Mouse (Mus musculus) hindbrain, embryonic 13.5 days (tissue): ENCODE measurements around the gene Cnnm3. TPM values are rescaled to one million over a fixed set of nuclear protein-coding genes. Genes with fewer than 3 reads are reported as not detected.
A peak's percentile ranks its signal among the peaks of the same experiment; 100 is the strongest.

Experiments
- ATAC-seq: fragments of 200-750 bp; cut with Nextera tagmentation; 2 replicates; pipeline ENCODE4 v1.8.0; 2017; ENCODE audit warnings: moderate TSS enrichment; ENCODE audit not compliant: low FRiP score
- H3K27ac ChIP-seq: fragments of 300-500 bp; sonication (generic); 2 replicates; pipeline ENCODE4 v1.5.1; 2015; ENCODE audit warnings: inconsistent platforms, mild to moderate bottlenecking, moderate library complexity
- H3K27me3 ChIP-seq: fragments of 300-500 bp; sonication (generic); 2 replicates; pipeline ENCODE4 v1.6.1; 2015; ENCODE audit warnings: mild to moderate bottlenecking, inconsistent platforms
- H3K36me3 ChIP-seq: fragments of 300-500 bp; sonication (generic); 2 replicates; pipeline ENCODE4 v1.6.1; 2015; ENCODE audit warnings: mild to moderate bottlenecking, inconsistent platforms
- H3K4me1 ChIP-seq: fragments of 300-500 bp; sonication (generic); replicated peaks from 2 replicates; pipeline ENCODE4 v1.6.1; 2015; ENCODE audit warnings: inconsistent platforms
- H3K4me2 ChIP-seq: fragments of 300-500 bp; sonication (generic); 2 replicates; pipeline ENCODE4 v1.6.1; 2015; ENCODE audit warnings: inconsistent platforms, mild to moderate bottlenecking, moderate library complexity
- H3K4me3 ChIP-seq: fragments of 300-500 bp; sonication (generic); 2 replicates; pipeline ENCODE4 v1.5.1; 2015; ENCODE audit warnings: mild to moderate bottlenecking, inconsistent platforms
- H3K9ac ChIP-seq: fragments of 300-500 bp; sonication (generic); 2 replicates; pipeline ENCODE4 v1.6.1; 2015; ENCODE audit warnings: mild to moderate bottlenecking, inconsistent platforms
- H3K9me3 ChIP-seq: fragments of 300-500 bp; sonication (generic); 2 replicates; pipeline ENCODE4 v1.6.1; 2016; ENCODE audit warnings: inconsistent platforms
- WGBS: fragments of 180-500 bp; shearing (Covaris S2); methylation state at CpG from one replicate; pipeline ENCODE4 v1.1.7; 2015; 5-methylcytosine and 5-hydroxymethylcytosine counted together
- polyA plus RNA-seq: library from polyadenylated mRNA; unstranded; fragments of >200 nt; fragmentation: Nextera tagmentation; extraction: Ambion mirVana; gene quantifications from 2 replicates; pipeline ENCODE4 v1.2.1, GENCODE M21; 2015

Cnnm3 gene
- 4.2 and 5.1 TPM in 2 replicates for polyA plus RNA-seq

- peaks cover 37% of the 10 kb centered on the region for H3K4me1 ChIP-seq
- H3K4me3 ChIP-seq, result peak within 1 kb of the TSS; percentile 95
- 1% methylated on average over 49 of the region's 51 CpGs for WGBS
- ATAC-seq, result peak; percentile 99
- peak within 1 kb of the TSS; percentile 94 for H3K4me2 ChIP-seq
- peak within 1 kb of the TSS; percentile 98 for H3K27ac ChIP-seq
- peak within 1 kb of the TSS; percentile 94 for H3K9ac ChIP-seq
- no peaks in the 10 kb centered on the region for H3K27me3 ChIP-seq
- no peaks in the 10 kb centered on the region for H3K9me3 ChIP-seq
- peaks cover 11% of the 10 kb centered on the region for H3K36me3 ChIP-seq
Observed at GRCm38 (mm10) chr1:36511289-36512021, at the start of gene Cnnm3. Gene Cnnm3 (plus strand): TSS chr1:36511867.

- no peak for ATAC-seq
- H3K4me3 ChIP-seq, result no peak overlapping the region
- H3K9me3 ChIP-seq, result no peaks in the 10 kb centered on the region
- H3K9ac ChIP-seq, result no peak overlapping the region
- 83% methylated on average over 4 of the region's 4 CpGs for WGBS
- 0 out of 2 replicates have a peak, but pooled peaks cover 6% of the 10 kb centered on the region for H3K27me3 ChIP-seq
- no peak overlapping the region for H3K4me2 ChIP-seq
- H3K27ac ChIP-seq, result no peak overlapping the region
- 0 out of 2 replicates have a peak, but pooled peaks cover 2% of the 10 kb centered on the region for H3K4me1 ChIP-seq
- H3K36me3 ChIP-seq, result no peaks in the 10 kb centered on the region
Observed at GRCm38 (mm10) chr1:36465641-36466160, 46.0 kb upstream of the Cnnm3 start.

- WGBS, result 56% methylated on average over 5 of the region's 5 CpGs
- ATAC-seq, result no peak
- Histone ChIP-seq H3K36me3 (no peaks in the 10 kb centered on the region), H3K4me2 (no peak overlapping the region), H3K9me3 (no peaks in the 10 kb centered on the region), H3K27me3 (0 out of 2 replicates have a peak, but pooled peaks cover 6% of the 10 kb centered on the region), H3K4me3 (no peak overlapping the region), H3K4me1 (peaks cover 13% of the 10 kb centered on the region), H3K27ac (no peak overlapping the region), H3K9ac (no peak overlapping the region)
Observed at GRCm38 (mm10) chr1:36467446-36467845, 44.2 kb upstream of the Cnnm3 start.

DNA sequence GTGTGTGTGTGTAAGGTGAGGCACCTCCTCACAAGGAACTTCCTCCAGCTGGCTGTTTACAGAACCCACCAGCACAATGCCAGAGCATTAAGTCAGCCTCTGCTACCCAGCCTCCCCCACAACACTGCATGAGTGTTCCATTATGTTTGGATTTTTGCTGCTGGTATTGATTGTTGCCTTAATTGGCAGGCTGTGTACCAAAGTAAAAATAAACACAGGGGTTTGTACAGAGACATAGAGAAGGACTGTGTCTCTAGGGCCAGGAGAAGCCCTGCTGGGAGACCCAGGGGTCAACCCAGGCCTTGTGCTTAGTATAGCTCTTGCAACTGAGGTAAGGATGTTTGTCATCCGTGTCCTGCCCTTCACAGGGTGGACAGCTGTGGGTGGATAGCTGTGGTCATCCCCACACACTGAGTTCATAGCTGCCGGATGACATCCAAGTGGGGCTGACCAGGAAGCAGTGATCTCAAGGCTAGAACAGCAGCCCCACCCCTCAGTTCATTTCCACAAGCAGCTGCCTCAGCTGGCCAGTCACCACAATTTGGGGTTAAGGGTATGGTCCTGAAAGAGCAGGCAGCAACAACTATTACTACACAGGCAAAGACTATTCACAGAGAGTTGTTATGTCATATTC is 41.7 kb upstream of the Cnnm3 start:
- peaks cover 38% of the 10 kb centered on the region for H3K4me1 ChIP-seq
- WGBS, result 68% methylated on average over 2 of the region's 2 CpGs
- H3K9ac ChIP-seq, result no peak overlapping the region
- no peaks in the 10 kb centered on the region for H3K36me3 ChIP-seq
- no peak overlapping the region for H3K4me3 ChIP-seq
- no peak for ATAC-seq
- H3K27me3 ChIP-seq, result 0 out of 2 replicates have a peak, but pooled peaks cover 6% of the 10 kb centered on the region
- H3K4me2 ChIP-seq, result no peak overlapping the region
- H3K9me3 ChIP-seq, result no peaks in the 10 kb centered on the region
- no peak overlapping the region for H3K27ac ChIP-seq

DNA sequence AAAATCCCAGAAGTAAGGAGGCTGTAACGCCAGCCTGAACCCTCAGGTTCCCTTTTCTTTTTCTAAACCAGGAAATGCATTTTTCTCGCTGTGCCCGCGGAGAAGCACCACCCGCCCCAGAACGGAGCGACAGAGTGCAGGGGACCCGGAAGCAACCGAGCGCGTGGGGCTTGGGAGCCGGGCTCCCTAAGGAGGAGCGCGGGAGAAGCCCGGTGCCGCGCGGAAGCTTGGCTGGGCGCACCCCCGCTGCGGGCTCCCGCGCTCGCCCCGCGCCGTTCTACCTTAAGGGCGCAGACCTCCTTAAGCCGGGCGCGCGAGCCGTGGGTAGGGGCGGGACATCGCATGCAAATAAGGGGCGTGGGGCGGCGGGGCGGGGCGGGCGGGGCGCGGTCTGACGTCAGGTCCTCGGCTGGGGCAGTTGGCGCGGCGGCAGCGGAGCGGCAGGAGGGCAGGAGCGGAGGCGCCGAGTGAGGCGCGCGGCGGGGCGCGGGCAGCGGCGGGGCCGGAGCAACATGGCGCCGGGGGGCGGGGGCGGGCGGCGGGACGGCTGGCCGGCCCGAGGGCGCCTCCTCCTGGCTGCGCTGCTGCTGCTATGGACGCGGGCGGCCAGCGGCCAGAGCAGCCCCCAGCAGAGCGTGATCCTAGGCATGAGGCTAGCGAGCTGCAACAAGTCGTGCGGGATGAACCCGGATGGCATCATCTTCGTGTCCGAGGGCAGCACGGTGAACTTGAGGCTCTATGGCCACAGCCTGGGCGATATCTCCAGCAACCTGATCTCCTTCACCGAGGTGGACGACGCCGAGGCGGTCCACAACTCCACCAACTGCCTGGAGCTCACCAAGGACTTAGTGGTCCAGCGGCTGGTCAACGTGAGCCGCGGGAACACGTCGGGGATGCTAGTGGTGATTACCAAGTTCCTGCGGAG is 40.2 kb upstream of the Cnnm3 start, which contains the start of gene Cnnm4:
Gene Cnnm4 (plus strand): TSS at position 440 of the 925 bp plus-strand sequence.
- WGBS, result under 1% methylated on average over 87 of the region's 98 CpGs
- peaks cover 53% of the 10 kb centered on the region for H3K4me1 ChIP-seq
- peak; percentile 88 for ATAC-seq

GRCm38 (mm10) chr1:36472106-36472440 is 39.6 kb upstream of the Cnnm3 start:
- no peak for ATAC-seq
- peaks cover 56% of the 10 kb centered on the region for H3K4me1 ChIP-seq
- no peaks in the 10 kb centered on the region for H3K36me3 ChIP-seq
- 17% methylated on average over 18 of the region's 18 CpGs for WGBS
- H3K27me3 ChIP-seq, result 0 out of 2 replicates have a peak, but pooled peaks cover 6% of the 10 kb centered on the region
- peak overlapping the region; percentile 73 for H3K4me2 ChIP-seq
- H3K9me3 ChIP-seq, result no peaks in the 10 kb centered on the region
- peak overlapping the region; percentile 66 for H3K4me3 ChIP-seq
- peak overlapping the region; percentile 78 for H3K9ac ChIP-seq
- H3K27ac ChIP-seq, result no peak overlapping the region

More for the DNA sequence above, 40.2 kb upstream of the Cnnm3 start, which contains the start of gene Cnnm4:
- Histone ChIP-seq H3K4me2 (peak within 1 kb of the TSS; percentile 73), H3K27ac (peak within 1 kb of the TSS; percentile 61), H3K4me3 (peak within 1 kb of the TSS; percentile 66), H3K9ac (peak within 1 kb of the TSS; percentile 78), H3K9me3 (no peaks in the 10 kb centered on the region), H3K36me3 (no peaks in the 10 kb centered on the region), H3K27me3 (0 out of 2 replicates have a peak, but pooled peaks cover 6% of the 10 kb centered on the region)

DNA sequence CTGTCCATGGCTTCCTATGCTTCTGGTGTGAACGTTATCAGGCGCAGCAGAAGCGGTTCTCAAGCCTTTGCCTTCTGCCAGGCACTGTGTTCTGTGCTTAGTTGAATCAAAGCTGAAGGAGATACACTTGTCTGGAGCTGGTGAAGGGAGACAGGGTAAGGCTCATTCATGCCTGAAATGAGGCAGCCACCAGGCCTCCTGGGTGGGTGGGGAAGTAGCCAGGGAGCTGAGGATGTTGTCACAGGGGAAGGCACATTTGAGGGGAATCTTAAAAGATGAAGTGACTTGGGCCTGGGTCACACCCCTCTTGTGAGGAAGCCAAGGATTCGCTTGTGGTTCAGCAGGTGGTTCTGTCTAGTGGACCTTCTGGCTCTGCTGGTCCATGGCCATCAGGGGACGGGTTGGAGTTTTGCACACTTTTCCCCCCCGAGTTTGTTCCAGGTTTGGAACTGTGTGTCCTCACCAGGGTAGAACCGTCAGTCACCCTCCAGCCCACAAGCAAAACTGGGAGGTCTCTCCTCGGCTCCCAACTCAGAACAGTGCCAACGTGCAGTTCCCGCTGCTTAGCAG is 38.4 kb upstream of the Cnnm3 start:
- 82% methylated on average over 10 of the region's 10 CpGs for WGBS
- H3K36me3 ChIP-seq, result no peaks in the 10 kb centered on the region
- peak overlapping the region; percentile 66 for H3K4me3 ChIP-seq
- no peak overlapping the region for H3K9ac ChIP-seq
- no peak overlapping the region for H3K27ac ChIP-seq
- H3K4me1 ChIP-seq, result peaks cover 63% of the 10 kb centered on the region
- ATAC-seq, result no peak
- no peaks in the 10 kb centered on the region for H3K9me3 ChIP-seq
- 0 out of 2 replicates have a peak, but pooled peaks cover 6% of the 10 kb centered on the region for H3K27me3 ChIP-seq
- H3K4me2 ChIP-seq, result peak overlapping the region; percentile 73

DNA sequence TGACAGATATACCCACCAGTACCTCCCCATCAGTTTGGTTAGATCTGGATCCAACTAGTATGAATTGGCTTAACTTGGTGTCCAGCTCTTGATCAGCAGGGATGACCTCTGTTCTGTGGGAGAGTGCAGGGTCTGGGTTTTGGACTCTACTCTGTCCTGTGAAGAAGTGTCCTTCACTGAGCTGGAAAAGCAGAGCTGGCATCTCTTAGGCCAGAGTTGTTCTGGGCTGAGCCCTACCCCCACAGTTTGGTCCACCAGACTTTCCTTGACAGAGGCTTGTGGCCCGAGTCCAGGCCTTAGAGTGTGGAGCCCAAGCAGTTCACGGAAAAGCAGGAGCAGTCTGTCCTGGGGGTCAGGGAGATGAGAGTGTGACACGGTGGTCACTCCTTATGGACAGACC is 37.0 kb upstream of the Cnnm3 start:
- no peak for ATAC-seq
- Histone ChIP-seq H3K4me2 (peak overlapping the region; percentile 73), H3K27me3 (no peaks in the 10 kb centered on the region), H3K27ac (no peak overlapping the region), H3K36me3 (no peaks in the 10 kb centered on the region), H3K9ac (peak overlapping the region; percentile 58), H3K4me1 (peaks cover 67% of the 10 kb centered on the region), H3K9me3 (no peaks in the 10 kb centered on the region), H3K4me3 (0 out of 2 replicates have a peak overlapping the region, but pooled peaks have one; percentile 8)
- WGBS, result 66% methylated on average over 3 of the region's 3 CpGs

DNA sequence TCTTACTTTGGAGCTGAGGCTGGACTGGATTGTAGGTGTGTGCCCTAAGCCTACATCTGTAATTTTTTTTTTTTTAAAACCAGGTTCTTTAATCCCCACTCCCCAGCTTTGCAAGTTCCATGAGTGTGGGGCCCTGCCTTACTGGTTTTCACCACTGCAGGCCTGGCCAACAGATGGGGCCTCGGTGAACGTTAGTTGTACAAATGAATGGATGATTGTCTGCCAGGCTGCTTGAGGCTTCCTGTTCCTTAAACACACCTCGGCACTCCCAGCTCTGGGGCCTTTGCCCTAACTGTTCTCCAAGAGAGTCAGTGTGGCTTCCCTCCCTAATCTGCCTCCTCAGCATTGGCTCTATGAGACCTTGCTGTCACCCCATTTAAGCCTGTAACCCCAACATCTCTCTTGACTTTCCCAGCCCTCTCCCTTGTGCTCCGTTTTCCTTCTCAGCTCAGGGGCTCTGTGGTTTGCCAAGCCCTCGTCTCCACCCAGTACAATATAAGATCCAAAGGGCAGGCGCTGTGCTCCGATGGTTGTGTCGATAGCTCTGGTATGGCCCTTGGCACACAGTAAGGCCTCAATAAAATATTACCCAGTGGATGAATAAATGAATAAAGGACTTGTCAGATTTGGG is 36.1 kb upstream of the Cnnm3 start:
- WGBS, result 55% methylated on average over 8 of the region's 8 CpGs
- Histone ChIP-seq H3K36me3 (no peaks in the 10 kb centered on the region), H3K9me3 (no peaks in the 10 kb centered on the region), H3K4me2 (peak overlapping the region; percentile 73), H3K4me1 (peaks cover 67% of the 10 kb centered on the region), H3K4me3 (peak overlapping the region; percentile 8; the same call in 1 of the 2 replicates), H3K27ac (no peak overlapping the region), H3K27me3 (no peaks in the 10 kb centered on the region), H3K9ac (peak overlapping the region; percentile 58)
- ATAC-seq, result no peak

- 89% methylated on average over 7 of the region's 7 CpGs for WGBS
- H3K4me2 ChIP-seq, result no peak overlapping the region
Observed at GRCm38 (mm10) chr1:36476426-36476825, 35.2 kb upstream of the Cnnm3 start.

GRCm38 (mm10) chr1:36478343-36478795 is 33.3 kb upstream of the Cnnm3 start:
- ATAC-seq, result no peak
- no peaks in the 10 kb centered on the region for H3K9me3 ChIP-seq
- no peak overlapping the region for H3K4me2 ChIP-seq
- H3K9ac ChIP-seq, result no peak overlapping the region
- no peak overlapping the region for H3K27ac ChIP-seq
- H3K4me3 ChIP-seq, result no peak overlapping the region
- no peaks in the 10 kb centered on the region for H3K36me3 ChIP-seq
- 62% methylated on average over 2 of the region's 2 CpGs for WGBS
- H3K27me3 ChIP-seq, result no peaks in the 10 kb centered on the region
- H3K4me1 ChIP-seq, result peaks cover 45% of the 10 kb centered on the region

More at GRCm38 (mm10) chr1:36476426-36476825, 35.2 kb upstream of the Cnnm3 start:
- no peak for ATAC-seq
- Histone ChIP-seq H3K9ac (no peak overlapping the region), H3K4me1 (peaks cover 63% of the 10 kb centered on the region), H3K36me3 (no peaks in the 10 kb centered on the region), H3K27ac (no peak overlapping the region), H3K9me3 (no peaks in the 10 kb centered on the region), H3K4me3 (no peak overlapping the region), H3K27me3 (no peaks in the 10 kb centered on the region)
